Mouse (Mus musculus) small intestine, adult 2 months (tissue): ENCODE measurements around the gene Tnfaip3.

Experiments
- CTCF ChIP-seq: fragments of 200-500 bp; IDR thresholded peaks from 2 replicates; pipeline ENCODE4 v1.5.1; 2012; ENCODE audit warnings: low read depth, mild to moderate bottlenecking, control low read depth, inconsistent platforms, low read length, moderate library complexity, mixed read lengths; ENCODE audit not compliant: insufficient replicate concordance, insufficient read length; ENCODE audit errors: extremely low read depth
- POLR2A ChIP-seq: fragments of 200-500 bp; IDR thresholded peaks from 2 replicates; pipeline ENCODE4 v1.6.1; 2012; ENCODE audit warnings: low read depth, mild to moderate bottlenecking, control low read depth, inconsistent platforms, low read length, moderate library complexity

GRCm38 (mm10) chr10:19022272-19022671 lies 6.8 kb upstream of the Tnfaip3 start:
- TF ChIP-seq CTCF = no peak
- no peak for TF ChIP-seq POLR2A
